Comparison of ENCODE assay signal across 25 mouse cellular contexts in genomic region chr13:42937871-42938270, GRCm38 (mm10).
DNase-seq lines count a peak whose midpoint lies in the region; ATAC-seq and TF ChIP-seq lines count a peak whose summit lies in the region.
"Had no signal": no experiment of that assay in that cellular context is flagged by ENCODE, and none has a peak within 500 bp of the region (broad histone marks: within the 10 kb centered on the region; RNA-seq: fewer than 3 reads in every experiment).

No protein-coding gene starts in this region.

- no peak for ATAC-seq in embryonic facial prominence, embryonic 14.5 days (ENCODE audit: low read depth)
- no peak; the same call in 1 of the 2 replicates for ATAC-seq in limb, embryonic 14.5 days (ENCODE audit: low FRiP score, low read depth)
- ATAC-seq in stomach, embryonic 16.5 days (ENCODE audit: insufficient read depth, low FRiP score), result peak; percentile 69; the same call in 1 of the 2 replicates
- ATAC-seq in stomach, postnatal 0 days (ENCODE audit: low FRiP score, low TSS enrichment), result no peak
- no peak for ATAC-seq in erythroid progenitor cell, adult 5-6 weeks (replicated peaks; ENCODE audit: low FRiP score, poor library complexity, severe bottlenecking)
- ATAC-seq: activated CD4-positive, CD25-positive, alpha-beta regulatory T cell, adult 4 months; forebrain, embryonic 14.5 days had no signal

- TF ChIP-seq EP300 in stomach, postnatal 0 days (optimal IDR thresholded peaks at IDR 0.05), result no peak

- H3K4me3 ChIP-seq in embryonic facial prominence, embryonic 14.5 days (ENCODE audit: low read depth, low read length), result no peak overlapping the region
- H3K4me3 ChIP-seq in embryonic facial prominence, embryonic 10.5 days, result no peak overlapping the region
- no peak overlapping the region for H3K4me3 ChIP-seq in limb, embryonic 14.5 days (replicated peaks; ENCODE audit: low read length)
- no peak overlapping the region for H3K4me3 ChIP-seq in limb, embryonic 10.5 days
- no peak overlapping the region for H3K4me3 ChIP-seq in stomach, embryonic 16.5 days (replicated peaks; ENCODE audit: low read length)
- H3K4me3 ChIP-seq in stomach, postnatal 0 days (ENCODE audit: low read depth, low read length), result no peak overlapping the region
- H3K4me3 ChIP-seq: embryonic facial prominence, embryonic 12.5 days; heart, adult 2 months; hindbrain, embryonic 12.5 days; hindbrain, embryonic 15.5 days had no signal

- H3K9me3 ChIP-seq in embryonic facial prominence, embryonic 14.5 days (ENCODE audit: control insufficient read depth, low read length), result no peaks in the 10 kb centered on the region; the same call in 1 of the 2 replicates
- no peaks in the 10 kb centered on the region for H3K9me3 ChIP-seq in embryonic facial prominence, embryonic 10.5 days
- no peaks in the 10 kb centered on the region for H3K9me3 ChIP-seq in limb, embryonic 14.5 days (ENCODE audit: control insufficient read depth, low read length)
- H3K9me3 ChIP-seq in limb, embryonic 10.5 days (replicated peaks), result no peaks in the 10 kb centered on the region
- H3K9me3 ChIP-seq in stomach, embryonic 16.5 days (replicated peaks; ENCODE audit: control insufficient read depth, low read length), result no peaks in the 10 kb centered on the region
- H3K9me3 ChIP-seq in stomach, postnatal 0 days (ENCODE audit: control insufficient read depth, low read length), result no peaks in the 10 kb centered on the region
- H3K9me3 ChIP-seq: embryonic facial prominence, embryonic 12.5 days; G1E; hindbrain, embryonic 12.5 days; hindbrain, embryonic 15.5 days had no signal

- no peaks in the 10 kb centered on the region for H3K27me3 ChIP-seq in embryonic facial prominence, embryonic 14.5 days (replicated peaks; ENCODE audit: control insufficient read depth, insufficient read depth, low read length)
- H3K27me3 ChIP-seq in embryonic facial prominence, embryonic 10.5 days (replicated peaks; ENCODE audit: low read depth, poor library complexity, severe bottlenecking), result no peaks in the 10 kb centered on the region
- H3K27me3 ChIP-seq in limb, embryonic 14.5 days (ENCODE audit: control insufficient read depth, insufficient read depth, low read length), result no peaks in the 10 kb centered on the region
- no peaks in the 10 kb centered on the region for H3K27me3 ChIP-seq in limb, embryonic 10.5 days (ENCODE audit: low read depth, poor library complexity, severe bottlenecking)
- H3K27me3 ChIP-seq in stomach, embryonic 16.5 days (ENCODE audit: control insufficient read depth, insufficient read depth, low read length), result no peaks in the 10 kb centered on the region
- no peaks in the 10 kb centered on the region for H3K27me3 ChIP-seq in stomach, postnatal 0 days (ENCODE audit: control insufficient read depth, insufficient read depth, low read length)
- H3K27me3 ChIP-seq: CH12.LX; embryonic facial prominence, embryonic 12.5 days; hindbrain, embryonic 12.5 days; hindbrain, embryonic 15.5 days had no signal

- no peak overlapping the region for H3K27ac ChIP-seq in embryonic facial prominence, embryonic 14.5 days (replicated peaks; ENCODE audit: low read depth, low read length)
- H3K27ac ChIP-seq in embryonic facial prominence, embryonic 10.5 days (replicated peaks), result no peak overlapping the region
- H3K27ac ChIP-seq in limb, embryonic 14.5 days (replicated peaks; ENCODE audit: low read depth, low read length), result no peak overlapping the region
- no peak overlapping the region for H3K27ac ChIP-seq in limb, embryonic 10.5 days
- H3K27ac ChIP-seq in stomach, embryonic 16.5 days (ENCODE audit: low read length), result no peak overlapping the region
- no peak overlapping the region for H3K27ac ChIP-seq in stomach, postnatal 0 days (replicated peaks)
- H3K27ac ChIP-seq: embryonic facial prominence, embryonic 12.5 days; heart, adult 2 months; hindbrain, embryonic 12.5 days; hindbrain, embryonic 15.5 days had no signal

- H3K4me1 ChIP-seq in embryonic facial prominence, embryonic 14.5 days (ENCODE audit: control insufficient read depth, insufficient read depth, low read length), result peaks cover 6% of the 10 kb centered on the region
- peaks cover 11% of the 10 kb centered on the region for H3K4me1 ChIP-seq in embryonic facial prominence, embryonic 10.5 days
- peaks cover 11% of the 10 kb centered on the region for H3K4me1 ChIP-seq in limb, embryonic 14.5 days (ENCODE audit: control insufficient read depth, insufficient read depth, low read length)
- H3K4me1 ChIP-seq in limb, embryonic 10.5 days, result peaks cover 16% of the 10 kb centered on the region
- H3K4me1 ChIP-seq in stomach, embryonic 16.5 days (ENCODE audit: control insufficient read depth, insufficient read depth, low read length), result peaks cover 2% of the 10 kb centered on the region; the same call in 1 of the 2 replicates
- H3K4me1 ChIP-seq in stomach, postnatal 0 days (replicated peaks; ENCODE audit: control insufficient read depth, insufficient read depth), result no peaks in the 10 kb centered on the region

- no peak for TF ChIP-seq POLR2A in limb, embryonic 14.5 days (IDR thresholded peaks at IDR 0.05; ENCODE audit: borderline replicate concordance, extremely low read depth, insufficient read depth, insufficient read length)

- H3K4me2 ChIP-seq in embryonic facial prominence, embryonic 14.5 days (ENCODE audit: low read depth, low read length), result no peak overlapping the region
- no peak overlapping the region for H3K4me2 ChIP-seq in limb, embryonic 14.5 days (replicated peaks; ENCODE audit: low read depth, low read length, severe bottlenecking)
- H3K4me2 ChIP-seq in stomach, embryonic 16.5 days (ENCODE audit: low read depth, low read length), result no peak overlapping the region
- no peak overlapping the region for H3K4me2 ChIP-seq in stomach, postnatal 0 days (replicated peaks; ENCODE audit: low read depth)
- H3K4me2 ChIP-seq: embryonic facial prominence, embryonic 12.5 days; heart, embryonic 11.5 days; hindbrain, embryonic 12.5 days; hindbrain, embryonic 15.5 days had no signal

- TF ChIP-seq CTCF in stomach, postnatal 0 days (IDR thresholded peaks at IDR 0.05; ENCODE audit: low read depth), result no peak

- peak; percentile 56 for DNase-seq in embryonic facial prominence, embryonic 14.5 days (ENCODE audit: low spot score)
- no peak for DNase-seq in embryonic facial prominence, embryonic 10.5 days (ENCODE audit: low spot score)
- DNase-seq in limb, embryonic 14.5 days (ENCODE audit: low spot score), result peak; percentile 45
- DNase-seq in limb, embryonic 10.5 days (ENCODE audit: low spot score), result no peak
- no peak for DNase-seq in stomach, postnatal 0 days (ENCODE audit: low spot score)
- no peak for DNase-seq in embryo, embryonic 10 days (ENCODE audit: low spot score)
- DNase-seq: adrenal gland, adult 8-10 months; adrenal gland, postnatal 25 days; B cell, adult 2 months; cerebellum, adult 11-12 months; cerebellum, adult 8-10 months; cerebellum, postnatal 10 days; cerebellum, postnatal 36 days; gastrocnemius, postnatal 25 days; heart, adult 2 months had no signal

- H3K9ac ChIP-seq in embryonic facial prominence, embryonic 14.5 days (ENCODE audit: low read depth, low read length), result no peak overlapping the region
- H3K9ac ChIP-seq in limb, embryonic 14.5 days (ENCODE audit: low read depth, low read length, severe bottlenecking), result no peak overlapping the region
- H3K9ac ChIP-seq in stomach, embryonic 16.5 days (ENCODE audit: low read length), result no peak overlapping the region
- no peak overlapping the region for H3K9ac ChIP-seq in stomach, postnatal 0 days (ENCODE audit: low read length)
- H3K9ac ChIP-seq: embryonic facial prominence, embryonic 12.5 days; hindbrain, embryonic 12.5 days; hindbrain, embryonic 15.5 days had no signal

- no peaks in the 10 kb centered on the region for H3K36me3 ChIP-seq in embryonic facial prominence, embryonic 14.5 days (ENCODE audit: control insufficient read depth, insufficient read depth, low read length)
- H3K36me3 ChIP-seq in embryonic facial prominence, embryonic 10.5 days (replicated peaks), result no peaks in the 10 kb centered on the region
- H3K36me3 ChIP-seq in limb, embryonic 14.5 days (ENCODE audit: control insufficient read depth, insufficient read depth, low read length), result no peaks in the 10 kb centered on the region
- no peaks in the 10 kb centered on the region for H3K36me3 ChIP-seq in limb, embryonic 10.5 days
- no peaks in the 10 kb centered on the region for H3K36me3 ChIP-seq in stomach, embryonic 16.5 days (ENCODE audit: control insufficient read depth, insufficient read depth, low read length)
- H3K36me3 ChIP-seq in stomach, postnatal 0 days (ENCODE audit: control insufficient read depth, insufficient read depth, low read length), result no peaks in the 10 kb centered on the region
- H3K36me3 ChIP-seq: embryonic facial prominence, embryonic 12.5 days; G1E; hindbrain, embryonic 12.5 days; hindbrain, embryonic 15.5 days had no signal

- WGBS in embryonic facial prominence, embryonic 14.5 days, result 63% methylated on average over 3 of the region's 3 CpGs
- 85% methylated on average over 3 of the region's 3 CpGs for WGBS in embryonic facial prominence, embryonic 10.5 days
- WGBS in limb, embryonic 14.5 days, result 40% methylated on average over 3 of the region's 3 CpGs
- WGBS in limb, embryonic 10.5 days, result 85% methylated on average over 3 of the region's 3 CpGs
- WGBS in stomach, embryonic 16.5 days, result 39% methylated on average over 3 of the region's 3 CpGs
- 47% methylated on average over 3 of the region's 3 CpGs for WGBS in stomach, postnatal 0 days

Comparison
In these comparisons a context has a peak if more than half of its experiments do, and no peak if none do; other contexts are left out.
1. DNase-seq: peak in embryonic facial prominence, embryonic 14.5 days (single experiment) and limb, embryonic 14.5 days (single experiment); none in embryonic facial prominence, embryonic 10.5 days (single experiment), limb, embryonic 10.5 days (single experiment), stomach, postnatal 0 days (single experiment) and embryo, embryonic 10 days (single experiment).